Mouse (Mus musculus) small intestine, adult 2 months (tissue): ENCODE measurements around the gene Cdc73.

ENCODE experiments used
- CTCF ChIP-seq: fragments of 200-500 bp; IDR thresholded peaks from 2 replicates; pipeline ENCODE4 v1.5.1; 2012; ENCODE audit warnings: low read depth, mild to moderate bottlenecking, control low read depth, inconsistent platforms, low read length, moderate library complexity, mixed read lengths; ENCODE audit not compliant: insufficient replicate concordance, insufficient read length; ENCODE audit errors: extremely low read depth
- POLR2A ChIP-seq: fragments of 200-500 bp; IDR thresholded peaks from 2 replicates; pipeline ENCODE4 v1.6.1; 2012; ENCODE audit warnings: low read depth, mild to moderate bottlenecking, control low read depth, inconsistent platforms, low read length, moderate library complexity

DNA sequence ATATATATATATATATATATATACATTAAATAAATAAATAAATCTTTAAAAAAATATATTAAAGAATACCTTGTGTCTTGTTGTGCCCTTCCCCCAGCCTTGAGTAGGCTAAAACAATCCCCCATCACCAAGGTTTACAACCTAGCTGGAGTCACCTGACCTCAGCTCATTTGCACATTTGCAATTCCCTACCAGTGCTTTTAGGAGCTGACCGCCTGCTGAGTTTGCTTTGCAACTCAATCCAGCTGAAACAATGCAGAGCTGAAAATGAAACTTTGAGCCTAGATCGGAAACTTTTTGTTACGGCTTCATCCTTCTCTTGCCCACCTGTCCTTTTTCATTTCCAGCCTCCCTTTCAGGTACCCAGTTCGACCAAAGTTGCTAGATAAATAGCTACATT lies 29.0 kb upstream of the Cdc73 start:
- TF ChIP-seq CTCF: no peak
- TF ChIP-seq POLR2A: no peak
